Mouse (Mus musculus) hindbrain, embryonic 11.5 days (tissue): ENCODE data around the gene Nlgn2. TPM values are rescaled to one million over a fixed set of nuclear protein-coding genes. Genes with fewer than 3 reads are reported as not detected.
"Not testable (repeated sequence)": the region's sequence is repeated elsewhere in the genome, so short reads cannot be mapped to it uniquely, and the experiment has no call there.

ENCODE experiments used
- ATAC-seq: fragments of 200-750 bp; cut with Nextera tagmentation; 2 replicates; pipeline ENCODE4 v1.8.0; 2017; ENCODE audit warnings: mild to moderate bottlenecking, moderate TSS enrichment, moderate library complexity; ENCODE audit not compliant: low FRiP score
- DNase-seq: peaks from one replicate; pipeline ENCODE4 v3.0.0-alpha.2; 2015; ENCODE audit warnings: low spot score
- H3K27ac ChIP-seq: fragments of 300-500 bp; sonication (generic); 2 replicates; pipeline ENCODE4 v1.5.1; 2014; ENCODE audit warnings: mild to moderate bottlenecking, low read depth, low read length
- H3K27me3 ChIP-seq: fragments of 300-500 bp; sonication (generic); 2 replicates; pipeline ENCODE4 v1.6.1; 2014; ENCODE audit warnings: mild to moderate bottlenecking, low read length, moderate library complexity, mixed read lengths; ENCODE audit not compliant: control insufficient read depth, insufficient read depth
- H3K36me3 ChIP-seq: fragments of 300-500 bp; sonication (generic); 2 replicates; pipeline ENCODE4 v1.6.1; 2014; ENCODE audit warnings: mild to moderate bottlenecking, low read length, moderate library complexity, mixed read lengths; ENCODE audit not compliant: control insufficient read depth, insufficient read depth
- H3K4me1 ChIP-seq: fragments of 300-500 bp; sonication (generic); replicated peaks from 2 replicates; pipeline ENCODE4 v1.6.1; 2014; ENCODE audit warnings: low read length, mixed read lengths; ENCODE audit not compliant: control insufficient read depth, insufficient read depth
- H3K4me2 ChIP-seq: fragments of 300-500 bp; sonication (generic); replicated peaks from 2 replicates; pipeline ENCODE4 v1.6.1; 2014; ENCODE audit warnings: mild to moderate bottlenecking, low read depth, low read length
- H3K4me3 ChIP-seq: fragments of 300-500 bp; sonication (generic); 2 replicates; pipeline ENCODE4 v1.5.1; 2014; ENCODE audit warnings: low read depth, low read length
- H3K9ac ChIP-seq: fragments of 300-500 bp; sonication (generic); 2 replicates; pipeline ENCODE4 v1.6.1; 2014; ENCODE audit warnings: low read depth, low read length
- H3K9me3 ChIP-seq: fragments of 300-500 bp; sonication (generic); 2 replicates; pipeline ENCODE4 v1.6.1; 2016; ENCODE audit warnings: low read length; ENCODE audit not compliant: control insufficient read depth
- WGBS: fragments of 180-500 bp; shearing (Covaris S2); extraction: QIAGEN DNeasy Blood & Tissue Kit; methylation state at CpG from one replicate; pipeline ENCODE4 v1.1.7; 2014; 5-methylcytosine and 5-hydroxymethylcytosine counted together
- polyA plus RNA-seq: library from polyadenylated mRNA; unstranded; fragments of >200 nt; fragmentation: Nextera tagmentation; extraction: Ambion mirVana; gene quantifications from 2 replicates; pipeline ENCODE4 v1.2.1, GENCODE M21; 2014

Nlgn2 gene
- polyA plus RNA-seq, 1 experiment from 2014 or later = 16.1 TPM

DNA sequence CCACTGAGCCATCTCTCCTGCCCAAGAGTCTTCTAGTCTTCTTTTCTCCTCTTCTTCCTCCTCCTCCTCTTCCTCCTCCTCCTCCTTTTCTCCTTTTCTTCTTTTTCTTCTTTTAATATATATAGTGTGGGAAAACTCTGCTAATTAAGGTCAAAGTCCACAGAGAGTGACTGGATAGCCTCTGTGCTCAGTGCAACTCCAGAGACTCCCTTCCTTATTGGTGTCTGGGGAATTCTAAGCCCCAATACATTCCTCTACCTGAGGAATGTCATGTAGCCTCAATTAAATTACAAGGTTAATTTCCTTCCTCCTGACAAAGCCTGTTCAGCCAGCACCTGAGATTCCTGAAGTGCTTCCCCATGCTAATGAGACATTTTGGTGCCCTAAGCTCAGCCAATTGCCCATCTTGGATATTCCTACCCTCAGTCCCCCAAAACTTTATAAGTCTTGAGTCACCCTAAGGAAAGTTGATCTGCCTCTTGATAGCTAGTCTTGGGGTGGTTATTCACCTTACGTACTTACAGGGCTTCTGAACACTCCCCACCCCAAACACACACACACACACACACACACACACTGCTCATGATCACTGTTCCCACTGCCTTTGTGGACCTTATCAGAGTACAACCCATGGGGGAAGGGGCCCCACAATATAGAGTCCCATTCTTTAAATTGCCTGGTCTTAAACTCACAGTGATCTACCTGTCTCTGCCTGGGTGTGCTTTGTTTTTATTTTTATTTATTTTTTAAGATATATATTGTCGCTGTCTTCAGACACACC lies 32.9 kb upstream of the Nlgn2 start:
- Histone ChIP-seq H3K9me3 (no peaks in the 10 kb centered on the region), H3K27ac (no peak overlapping the region), H3K4me1 (no peaks in the 10 kb centered on the region), H3K4me2 (no peak overlapping the region), H3K9ac (no peak overlapping the region), H3K36me3 (no peaks in the 10 kb centered on the region), H3K27me3 (no peaks in the 10 kb centered on the region), H3K4me3 (no peak overlapping the region)
- 99% methylated on average over 2 of the region's 2 CpGs for WGBS
- ATAC-seq (no peak), DNase-seq (no peak)

- ATAC-seq (no peak), DNase-seq (no peak)
- Histone ChIP-seq H3K27ac (no peak overlapping the region), H3K36me3 (no peaks in the 10 kb centered on the region), H3K9ac (no peak overlapping the region), H3K4me1 (no peaks in the 10 kb centered on the region), H3K9me3 (no peaks in the 10 kb centered on the region), H3K4me3 (no peak overlapping the region), H3K4me2 (no peak overlapping the region), H3K27me3 (no peaks in the 10 kb centered on the region)
- WGBS = 76% methylated on average over 9 of the region's 9 CpGs
Observed at GRCm38 (mm10) chr11:69867335-69867734, 29.8 kb upstream of the Nlgn2 start.

DNA sequence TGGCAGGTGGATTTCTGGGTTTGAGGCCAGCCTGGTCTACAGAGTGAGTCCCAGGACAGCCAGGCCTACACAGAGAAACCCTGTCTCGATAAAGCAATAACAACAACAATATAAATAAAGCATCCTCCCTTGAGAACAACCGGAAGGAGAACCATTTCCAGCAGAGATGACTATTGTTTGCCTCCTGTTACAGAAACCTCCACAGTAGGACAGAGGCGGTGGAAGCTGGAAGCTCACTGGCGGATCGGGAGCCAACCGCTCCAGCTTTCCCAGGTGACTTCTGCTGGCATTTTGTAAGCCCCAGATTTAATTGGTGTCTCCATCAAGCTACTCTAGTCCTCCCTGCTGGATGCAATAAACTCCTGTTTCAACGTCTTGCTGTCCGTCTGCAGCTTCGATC lies 28.0 kb upstream of the Nlgn2 start:
- H3K27ac ChIP-seq = no peak overlapping the region
- no peak overlapping the region for H3K4me3 ChIP-seq
- no peaks in the 10 kb centered on the region for H3K9me3 ChIP-seq
- no peaks in the 10 kb centered on the region for H3K36me3 ChIP-seq
- no peak for DNase-seq
- no peaks in the 10 kb centered on the region for H3K27me3 ChIP-seq
- no peak overlapping the region for H3K4me2 ChIP-seq
- ATAC-seq = no peak
- H3K4me1 ChIP-seq = no peaks in the 10 kb centered on the region
- H3K9ac ChIP-seq = no peak overlapping the region
- WGBS = 88% methylated on average over 9 of the region's 9 CpGs

DNA sequence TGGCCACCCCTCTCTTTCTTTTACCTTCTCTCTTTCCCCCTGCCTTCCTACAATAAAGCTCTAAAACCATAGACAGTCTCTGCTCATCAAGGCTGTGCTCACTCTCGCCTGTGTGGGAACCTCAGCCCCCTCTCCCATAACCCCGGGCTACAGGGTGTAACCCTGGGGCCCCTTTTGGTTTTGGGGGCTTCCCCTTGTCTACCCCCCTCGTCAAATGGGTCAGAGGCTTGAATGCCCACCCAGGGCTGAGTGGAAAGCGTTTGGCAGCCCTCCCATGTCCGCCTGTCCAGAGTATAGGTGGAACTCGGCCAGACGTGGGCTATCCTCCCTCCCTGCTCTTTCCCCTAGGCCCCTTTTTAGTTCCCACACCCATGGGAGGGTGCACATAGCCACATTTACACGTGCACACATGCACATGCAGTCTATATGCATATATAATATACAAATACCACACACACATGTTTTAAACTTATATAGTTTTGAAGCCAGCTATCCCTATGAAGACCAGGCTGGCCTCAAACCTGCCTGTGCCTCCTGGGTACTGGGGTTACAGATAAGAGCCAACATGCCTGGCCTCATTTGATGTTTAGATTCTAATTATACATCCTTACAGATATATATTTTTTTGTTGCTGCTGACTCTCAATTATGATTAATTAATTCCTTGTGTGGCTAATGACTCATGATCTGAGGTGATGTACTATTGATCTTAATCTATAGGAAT lies 26.7 kb upstream of the Nlgn2 start:
- 66% methylated on average over 8 of the region's 8 CpGs for WGBS
- no peaks in the 10 kb centered on the region for H3K4me1 ChIP-seq
- H3K4me2 ChIP-seq = no peak overlapping the region
- H3K27me3 ChIP-seq = no peaks in the 10 kb centered on the region
- no peak overlapping the region for H3K4me3 ChIP-seq
- no peaks in the 10 kb centered on the region for H3K36me3 ChIP-seq
- ATAC-seq (no peak), DNase-seq (no peak)
- no peak overlapping the region for H3K9ac ChIP-seq
- no peak overlapping the region for H3K27ac ChIP-seq
- H3K9me3 ChIP-seq = no peaks in the 10 kb centered on the region

DNA sequence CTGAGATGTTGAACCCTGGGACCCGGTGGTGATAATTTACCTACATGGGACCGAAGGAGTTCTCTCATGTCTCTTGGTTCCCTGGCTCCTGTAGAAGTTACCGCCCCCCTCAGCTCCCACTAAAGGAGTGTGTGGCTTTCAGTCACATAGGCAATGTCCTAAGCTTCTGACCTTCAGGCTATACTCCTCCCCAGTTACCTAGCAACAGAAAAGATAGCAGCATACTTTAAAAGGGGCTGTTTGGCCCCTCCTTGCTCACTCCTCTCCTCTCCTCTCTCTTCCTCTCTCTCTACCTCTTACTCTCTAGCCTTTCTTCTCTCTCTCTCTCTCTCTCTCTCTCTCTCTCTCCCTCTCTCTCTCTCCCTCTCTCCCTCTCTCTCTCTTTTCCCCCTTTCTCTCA lies 26.1 kb upstream of the Nlgn2 start:
- H3K9ac ChIP-seq, ATAC-seq, DNase-seq, H3K4me1 ChIP-seq, H3K4me3 ChIP-seq, H3K27ac ChIP-seq, H3K27me3 ChIP-seq, H3K4me2 ChIP-seq, H3K36me3 ChIP-seq, H3K9me3 ChIP-seq: not testable (repeated sequence)
- WGBS = 82% methylated on average over 3 of the region's 3 CpGs

- H3K9ac ChIP-seq = no peak within 1 kb of the TSS
Observed at GRCm38 (mm10) chr11:69858113-69858998, 20.8 kb upstream of the Nlgn2 start, which contains the start of gene Tnk1. TSS of gene Tnk1 (minus strand) at chr11:69858730.

DNA sequence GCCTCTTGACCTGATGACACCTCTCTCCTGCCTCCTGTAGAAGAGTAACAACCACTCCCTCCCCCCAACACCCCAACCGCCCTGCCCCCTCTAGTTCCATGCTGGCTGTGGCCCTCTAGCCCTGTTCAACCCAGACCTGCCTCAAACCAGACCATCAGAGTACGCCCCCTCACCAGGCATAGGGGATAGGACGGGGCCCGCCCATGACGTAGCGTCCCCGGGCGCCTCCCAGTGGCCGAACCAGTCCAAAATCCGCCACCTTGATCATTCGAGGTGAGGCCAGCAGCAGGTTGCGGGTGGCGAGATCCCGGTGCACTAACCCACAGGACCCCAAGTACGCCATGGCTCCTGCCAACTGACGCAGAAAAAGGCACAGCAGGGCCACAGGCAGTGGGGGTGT lies 17.8 kb upstream of the Nlgn2 start:
- Histone ChIP-seq H3K27ac (no peak overlapping the region), H3K4me1 (peaks cover 3% of the 10 kb centered on the region; the same call in 1 of the 2 replicates), H3K36me3 (no peaks in the 10 kb centered on the region), H3K4me3 (no peak overlapping the region), H3K27me3 (peaks cover 17% of the 10 kb centered on the region), H3K9me3 (no peaks in the 10 kb centered on the region), H3K4me2 (no peak overlapping the region), H3K9ac (no peak overlapping the region)
- ATAC-seq = peak; percentile 68
- DNase-seq = peak; percentile 65
- WGBS = 19% methylated on average over 16 of the region's 16 CpGs

More at GRCm38 (mm10) chr11:69858113-69858998, 20.8 kb upstream of the Nlgn2 start, which contains the start of gene Tnk1:
- peaks cover 3% of the 10 kb centered on the region; the same call in 1 of the 2 replicates for H3K4me1 ChIP-seq
- no peaks in the 10 kb centered on the region for H3K9me3 ChIP-seq
- DNase-seq = no peak
- H3K4me3 ChIP-seq = no peak within 1 kb of the TSS
- peak within 1 kb of the TSS; percentile 7; the same call in 1 of the 2 replicates for H3K4me2 ChIP-seq
- H3K36me3 ChIP-seq = no peaks in the 10 kb centered on the region
- no peak for ATAC-seq
- 23% methylated on average over 29 of the region's 30 CpGs for WGBS
- H3K27me3 ChIP-seq = peaks cover 17% of the 10 kb centered on the region
- H3K27ac ChIP-seq = no peak within 1 kb of the TSS

DNA sequence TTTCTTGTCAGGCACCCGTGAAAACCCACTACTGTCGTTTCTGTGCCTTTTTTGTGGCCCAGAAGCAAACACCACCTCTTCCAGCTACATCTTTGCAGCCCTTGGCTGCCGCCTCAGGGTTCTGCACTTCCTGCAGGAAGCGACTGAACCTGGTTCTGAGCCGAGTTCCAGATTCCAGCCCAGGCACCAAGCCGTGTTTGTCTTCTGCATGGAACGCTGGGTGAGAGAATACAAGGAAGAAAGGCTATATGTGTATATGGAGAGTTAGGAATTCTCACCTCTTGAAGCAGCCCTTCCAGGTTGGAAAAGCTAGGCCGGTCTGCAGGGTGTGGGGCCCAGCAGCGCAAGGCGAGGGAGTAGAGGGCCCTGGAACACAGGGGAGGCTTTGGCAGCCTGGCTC lies 17.1 kb upstream of the Nlgn2 start:
- Histone ChIP-seq H3K4me1 (peaks cover 3% of the 10 kb centered on the region; the same call in 1 of the 2 replicates), H3K36me3 (no peaks in the 10 kb centered on the region), H3K4me3 (no peak overlapping the region), H3K9me3 (no peaks in the 10 kb centered on the region), H3K27ac (no peak overlapping the region), H3K9ac (no peak overlapping the region), H3K27me3 (peaks cover 17% of the 10 kb centered on the region), H3K4me2 (no peak overlapping the region)
- WGBS = 90% methylated on average over 10 of the region's 10 CpGs
- DNase-seq (no peak), ATAC-seq (no peak)
